Mouse (Mus musculus) limb, embryonic 12.5 days (tissue): ENCODE measurements around the gene Gm20388. TPM values are rescaled to one million over a fixed set of nuclear protein-coding genes. Genes with fewer than 3 reads are reported as not detected.

Source experiments
- ATAC-seq: fragments of 200-750 bp; cut with Nextera tagmentation; 2 replicates; pipeline ENCODE4 v1.8.0; 2017; ENCODE audit warnings: low read depth, moderate TSS enrichment; ENCODE audit not compliant: insufficient number of reproducible peaks, insufficient read depth, low FRiP score, low TSS enrichment
- H3K27ac ChIP-seq: fragments of 300-500 bp; sonication (generic); 2 replicates; pipeline ENCODE4 v1.5.1; 2016; ENCODE audit warnings: mild to moderate bottlenecking, moderate library complexity
- H3K27me3 ChIP-seq: fragments of 300-500 bp; sonication (generic); 2 replicates; pipeline ENCODE4 v1.6.1; 2016; ENCODE audit warnings: mild to moderate bottlenecking, moderate library complexity
- H3K36me3 ChIP-seq: fragments of 300-500 bp; sonication (generic); 2 replicates; pipeline ENCODE4 v1.6.1; 2016; ENCODE audit warnings: mild to moderate bottlenecking, moderate library complexity
- H3K4me1 ChIP-seq: fragments of 300-500 bp; sonication (generic); replicated peaks from 2 replicates; pipeline ENCODE4 v1.6.1; 2016
- H3K4me2 ChIP-seq: fragments of 300-500 bp; sonication (generic); 2 replicates; pipeline ENCODE4 v1.6.1; 2016; ENCODE audit warnings: mild to moderate bottlenecking, moderate library complexity
- H3K4me3 ChIP-seq: fragments of 300-500 bp; sonication (generic); replicated peaks from 2 replicates; pipeline ENCODE4 v1.5.1; 2016; ENCODE audit warnings: mild to moderate bottlenecking
- H3K9ac ChIP-seq: fragments of 300-500 bp; sonication (generic); replicated peaks from 2 replicates; pipeline ENCODE4 v1.6.1; 2016; ENCODE audit warnings: mild to moderate bottlenecking, moderate library complexity
- H3K9me3 ChIP-seq: fragments of 300-500 bp; sonication (generic); 2 replicates; pipeline ENCODE4 v1.6.1; 2016; ENCODE audit warnings: mild to moderate bottlenecking, moderate library complexity
- WGBS: fragments of 180-500 bp; shearing (Covaris S2); methylation state at CpG from one replicate; pipeline ENCODE4 v1.1.7; 2016; 5-methylcytosine and 5-hydroxymethylcytosine counted together
- polyA plus RNA-seq: library from polyadenylated mRNA; unstranded; fragments of >200 nt; fragmentation: Nextera tagmentation; extraction: Ambion mirVana; gene quantifications from 2 replicates; pipeline ENCODE4 v1.2.1, GENCODE M21; 2016

Gene Gm20388
- polyA plus RNA-seq, 1 experiment from 2014 or later, result not detected

- Histone ChIP-seq H3K27ac (no peak overlapping the region), H3K4me3 (no peak overlapping the region), H3K36me3 (no peaks in the 10 kb centered on the region), H3K4me2 (no peak overlapping the region), H3K9ac (no peak overlapping the region), H3K4me1 (peaks cover 10% of the 10 kb centered on the region), H3K27me3 (peaks cover 57% of the 10 kb centered on the region), H3K9me3 (no peaks in the 10 kb centered on the region)
- 70% methylated on average over 3 of the region's 3 CpGs for WGBS
- no peak for ATAC-seq
These were observed 208.8 kb downstream of the Gm20388 start for GRCm38 (mm10) chr8:120119429-120119828.

GRCm38 (mm10) chr8:120119931-120120330 is 209.3 kb downstream of the Gm20388 start:
- Histone ChIP-seq H3K27ac (no peak overlapping the region), H3K4me3 (no peak overlapping the region), H3K4me2 (no peak overlapping the region), H3K36me3 (no peaks in the 10 kb centered on the region), H3K4me1 (0 out of 2 replicates have a peak, but pooled peaks cover 8% of the 10 kb centered on the region), H3K9me3 (no peaks in the 10 kb centered on the region), H3K9ac (no peak overlapping the region), H3K27me3 (peaks cover 52% of the 10 kb centered on the region)
- WGBS, result 84% methylated on average over 6 of the region's 6 CpGs
- no peak for ATAC-seq

GRCm38 (mm10) chr8:120120951-120121350 is 210.3 kb downstream of the Gm20388 start:
- ATAC-seq, result no peak
- Histone ChIP-seq H3K27me3 (peaks cover 42% of the 10 kb centered on the region), H3K36me3 (no peaks in the 10 kb centered on the region), H3K4me1 (0 out of 2 replicates have a peak, but pooled peaks cover 12% of the 10 kb centered on the region), H3K4me2 (no peak overlapping the region), H3K4me3 (no peak overlapping the region), H3K9me3 (no peaks in the 10 kb centered on the region), H3K9ac (no peak overlapping the region), H3K27ac (no peak overlapping the region)
- WGBS, result 40% methylated on average over 5 of the region's 5 CpGs

- Histone ChIP-seq H3K27me3 (peaks cover 28% of the 10 kb centered on the region; the same call in 1 of the 2 replicates), H3K4me1 (0 out of 2 replicates have a peak, but pooled peaks cover 14% of the 10 kb centered on the region), H3K4me2 (no peak overlapping the region), H3K36me3 (no peaks in the 10 kb centered on the region), H3K9ac (no peak overlapping the region), H3K9me3 (no peaks in the 10 kb centered on the region), H3K4me3 (no peak overlapping the region), H3K27ac (no peak overlapping the region)
- ATAC-seq, result no peak
- 37% methylated on average over 6 of the region's 6 CpGs for WGBS
These were observed 213.6 kb downstream of the Gm20388 start for GRCm38 (mm10) chr8:120124261-120124660.

DNA sequence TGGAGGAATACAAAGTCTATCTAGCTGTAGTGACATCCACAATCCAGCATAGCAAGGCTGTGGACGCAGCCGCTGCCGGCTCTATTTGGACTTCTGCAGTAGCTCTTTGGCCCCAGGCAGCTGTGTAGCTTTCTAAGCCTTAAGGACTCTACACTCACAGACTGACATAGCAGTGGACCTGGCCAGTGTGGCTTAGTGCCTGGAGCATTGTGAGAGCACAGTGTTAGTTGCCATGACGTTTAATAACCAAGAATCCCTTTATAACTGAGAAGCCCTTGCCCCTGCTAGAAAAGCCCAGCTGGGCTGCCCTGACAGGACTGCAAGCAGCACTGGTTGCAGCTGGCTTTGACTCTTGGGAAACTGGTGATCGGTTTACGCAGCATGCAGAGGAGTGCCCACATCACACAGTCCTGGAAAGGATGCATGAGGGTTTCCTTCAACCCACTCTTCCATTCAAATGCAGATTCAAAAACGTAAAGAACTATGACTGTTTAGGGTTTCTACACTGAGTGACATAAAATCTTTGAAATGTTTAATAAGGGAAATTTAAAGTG is 214.3 kb downstream of the Gm20388 start:
- no peak overlapping the region; the same call in 1 of the 2 replicates for H3K27ac ChIP-seq
- ATAC-seq, result no peak
- H3K9ac ChIP-seq, result no peak overlapping the region

DNA sequence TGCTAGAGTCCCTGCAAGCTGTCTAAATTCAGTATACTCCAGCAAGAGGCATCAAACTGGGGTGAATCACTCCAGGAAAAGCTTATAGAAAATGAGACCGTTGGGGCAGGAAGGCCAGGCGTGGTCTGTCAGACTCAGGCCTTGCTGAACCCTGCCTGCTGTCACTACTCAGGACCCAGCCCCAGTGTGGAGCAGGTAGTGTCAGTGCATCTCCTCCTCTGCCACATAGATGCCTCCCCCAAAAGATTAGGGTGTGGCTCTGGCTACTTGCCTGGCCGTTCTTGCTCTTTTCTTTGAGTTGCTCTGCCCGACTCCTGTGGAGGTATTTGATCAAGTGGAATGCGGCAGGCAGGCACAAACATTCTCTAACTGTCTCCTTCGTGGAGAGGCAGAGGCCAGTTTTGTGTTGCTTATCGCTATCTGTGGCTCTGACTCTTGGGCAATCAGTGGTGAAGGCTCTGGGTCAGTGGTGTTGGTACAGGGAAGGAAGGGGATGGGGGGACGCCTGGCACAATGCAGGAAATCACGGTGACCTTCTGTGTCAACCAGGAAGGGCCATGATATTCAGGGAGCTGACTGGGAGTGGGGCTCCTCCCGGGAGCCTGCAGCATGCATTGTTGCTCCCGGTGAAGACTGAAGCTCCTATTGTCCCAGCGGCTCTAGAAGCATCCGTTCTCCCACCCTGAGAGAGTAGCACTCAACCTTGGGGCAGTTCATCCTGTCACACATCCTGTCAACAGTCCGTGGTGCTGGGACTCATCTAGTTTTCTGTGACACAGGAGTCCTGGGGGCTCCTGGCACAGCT is 215.9 kb downstream of the Gm20388 start:
- Histone ChIP-seq H3K4me1 (0 out of 2 replicates have a peak, but pooled peaks cover 7% of the 10 kb centered on the region), H3K36me3 (no peaks in the 10 kb centered on the region), H3K4me2 (no peak overlapping the region), H3K27me3 (peaks cover 21% of the 10 kb centered on the region; the same call in 1 of the 2 replicates), H3K9me3 (no peaks in the 10 kb centered on the region), H3K9ac (no peak overlapping the region), H3K4me3 (no peak overlapping the region), H3K27ac (0 out of 2 replicates have a peak overlapping the region, but pooled peaks have one; percentile 4)
- WGBS, result 52% methylated on average over 14 of the region's 14 CpGs
- ATAC-seq, result no peak

More for the DNA sequence above, 214.3 kb downstream of the Gm20388 start:
- no peak overlapping the region for H3K4me2 ChIP-seq
- no peaks in the 10 kb centered on the region for H3K9me3 ChIP-seq
- H3K4me1 ChIP-seq, result 0 out of 2 replicates have a peak, but pooled peaks cover 14% of the 10 kb centered on the region
- H3K27me3 ChIP-seq, result peaks cover 24% of the 10 kb centered on the region; the same call in 1 of the 2 replicates
- H3K36me3 ChIP-seq, result no peaks in the 10 kb centered on the region
- no peak overlapping the region for H3K4me3 ChIP-seq
- 64% methylated on average over 7 of the region's 7 CpGs for WGBS

DNA sequence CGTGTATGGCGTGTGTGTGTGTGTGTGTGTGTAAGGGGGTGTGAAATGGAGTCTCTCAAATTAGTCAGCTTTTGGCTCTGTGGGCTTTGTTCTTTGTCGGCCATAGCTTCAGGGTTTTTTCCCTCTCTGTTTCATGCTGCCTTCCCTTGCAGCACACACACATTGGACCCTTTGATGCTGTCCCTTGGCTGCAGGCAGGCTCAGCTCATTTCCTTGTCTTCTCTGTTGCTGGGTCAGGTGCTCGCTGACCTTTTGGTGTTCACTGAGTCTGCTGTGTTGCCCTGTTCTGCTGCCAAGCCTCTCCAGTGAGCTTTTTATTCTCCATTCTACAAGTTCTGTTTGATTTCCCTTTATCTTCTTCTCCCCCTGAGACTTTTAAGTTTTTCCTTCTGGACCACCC is 218.9 kb downstream of the Gm20388 start:
- no peak for ATAC-seq
- Histone ChIP-seq H3K9ac (no peak overlapping the region), H3K4me1 (0 out of 2 replicates have a peak, but pooled peaks cover 6% of the 10 kb centered on the region), H3K4me3 (no peak overlapping the region), H3K36me3 (no peaks in the 10 kb centered on the region), H3K27ac (no peak overlapping the region), H3K27me3 (peaks cover 20% of the 10 kb centered on the region; the same call in 1 of the 2 replicates), H3K4me2 (no peak overlapping the region), H3K9me3 (no peaks in the 10 kb centered on the region)
- WGBS, result 58% methylated on average over 4 of the region's 4 CpGs

- Histone ChIP-seq H3K9me3 (no peaks in the 10 kb centered on the region), H3K9ac (no peak overlapping the region), H3K4me2 (no peak overlapping the region), H3K4me1 (no peaks in the 10 kb centered on the region), H3K27me3 (peaks cover 20% of the 10 kb centered on the region; the same call in 1 of the 2 replicates), H3K27ac (no peak overlapping the region), H3K4me3 (no peak overlapping the region), H3K36me3 (no peaks in the 10 kb centered on the region)
- ATAC-seq, result no peak
- WGBS, result 83% methylated on average over 8 of the region's 8 CpGs
These were observed 220.5 kb downstream of the Gm20388 start for GRCm38 (mm10) chr8:120131158-120131557.

DNA sequence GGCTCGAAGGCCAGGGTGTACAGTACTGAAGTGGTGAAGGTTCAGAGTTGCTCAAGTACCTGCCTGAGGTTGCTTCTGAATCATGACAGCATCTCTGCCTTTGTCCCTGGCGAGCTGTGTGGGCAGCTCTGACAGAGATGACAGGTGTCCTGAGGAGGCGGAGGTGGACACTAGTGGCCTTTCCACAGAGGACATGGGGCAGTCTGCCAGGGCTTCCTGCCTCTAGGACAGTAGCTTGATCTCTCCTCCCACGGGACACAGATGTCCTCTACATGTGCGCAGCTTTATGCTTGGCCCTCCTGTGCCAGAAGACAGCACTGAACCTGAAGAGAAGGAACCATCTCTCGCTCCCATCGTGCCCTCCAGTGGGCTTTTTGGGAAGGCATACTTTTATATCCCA is 222.5 kb downstream of the Gm20388 start:
- Histone ChIP-seq H3K27me3 (0 out of 2 replicates have a peak, but pooled peaks cover 3% of the 10 kb centered on the region), H3K36me3 (no peaks in the 10 kb centered on the region), H3K27ac (no peak overlapping the region), H3K4me1 (no peaks in the 10 kb centered on the region), H3K4me2 (no peak overlapping the region), H3K9ac (no peak overlapping the region), H3K9me3 (no peaks in the 10 kb centered on the region), H3K4me3 (no peak overlapping the region)
- WGBS, result 81% methylated on average over 7 of the region's 7 CpGs
- ATAC-seq, result no peak

GRCm38 (mm10) chr8:120135687-120136086 is 225.0 kb downstream of the Gm20388 start:
- peaks cover 14% of the 10 kb centered on the region; the same call in 1 of the 2 replicates for H3K27me3 ChIP-seq
- no peaks in the 10 kb centered on the region for H3K9me3 ChIP-seq
- H3K4me1 ChIP-seq, result no peaks in the 10 kb centered on the region
- no peaks in the 10 kb centered on the region for H3K36me3 ChIP-seq
- WGBS, result 91% methylated on average over 7 of the region's 7 CpGs
- no peak overlapping the region for H3K27ac ChIP-seq
- no peak overlapping the region for H3K4me2 ChIP-seq
- H3K9ac ChIP-seq, result no peak overlapping the region
- ATAC-seq, result no peak
- H3K4me3 ChIP-seq, result no peak overlapping the region

- Histone ChIP-seq H3K9ac (no peak overlapping the region), H3K27me3 (peaks cover 16% of the 10 kb centered on the region; the same call in 1 of the 2 replicates), H3K4me3 (no peak overlapping the region), H3K36me3 (no peaks in the 10 kb centered on the region), H3K4me1 (no peaks in the 10 kb centered on the region), H3K4me2 (no peak overlapping the region), H3K27ac (no peak overlapping the region), H3K9me3 (no peaks in the 10 kb centered on the region)
- no peak for ATAC-seq
- WGBS, result 65% methylated on average over 7 of the region's 7 CpGs
These were observed 226.0 kb downstream of the Gm20388 start for GRCm38 (mm10) chr8:120136618-120137017.
